Mouse (Mus musculus): ENCODE measurements around the gene Fam205a1. TPM values are rescaled to one million over a fixed set of nuclear protein-coding genes. Genes with fewer than 3 reads are reported as not detected.

Gene Fam205a1
- polyA plus RNA-seq, 1 experiment from 2014 or later: 0.15 TPM

Other genes starting within 250 kb of the Fam205a1 start
- not detected in 2 replicates for gene Gm10591, start 241.7 kb downstream of the Fam205a1 start, polyA plus RNA-seq (2016; fragmentation: Nextera tagmentation; extraction: Ambion mirVana)
- not detected in 2 replicates for gene Gm2564, start 224.2 kb downstream of the Fam205a1 start, polyA plus RNA-seq (2016; fragmentation: Nextera tagmentation; extraction: Ambion mirVana)
- gene Ccl27b, start 198.6 kb downstream of the Fam205a1 start, polyA plus RNA-seq (2016; fragmentation: Nextera tagmentation; extraction: Ambion mirVana): not detected in 2 replicates
- gene Il11ra2, start 192.0 kb downstream of the Fam205a1 start, polyA plus RNA-seq (2016; fragmentation: Nextera tagmentation; extraction: Ambion mirVana): not detected in 2 replicates
- gene 4930578G10Rik, start 118.3 kb downstream of the Fam205a1 start, polyA plus RNA-seq (2016; fragmentation: Nextera tagmentation; extraction: Ambion mirVana): not detected in 2 replicates
- not detected in 2 replicates for gene Ccl19, start 97.3 kb downstream of the Fam205a1 start, polyA plus RNA-seq (2016; fragmentation: Nextera tagmentation; extraction: Ambion mirVana)
- gene Ccl21a, start 79.9 kb downstream of the Fam205a1 start, polyA plus RNA-seq (2016; fragmentation: Nextera tagmentation; extraction: Ambion mirVana): 0.38 TPM in 1 of 2 replicates, not detected in the other
- gene Gm12394, start 2.9 kb upstream of the Fam205a1 start, polyA plus RNA-seq (2016; fragmentation: Nextera tagmentation; extraction: Ambion mirVana): 0.05 and 0.07 TPM in 2 replicates
- gene Fam205c, start 20.3 kb upstream of the Fam205a1 start, polyA plus RNA-seq (2016; fragmentation: Nextera tagmentation; extraction: Ambion mirVana): 0.24 and 0.33 TPM in 2 replicates
- gene Phf24, start 62.8 kb upstream of the Fam205a1 start, polyA plus RNA-seq (2016; fragmentation: Nextera tagmentation; extraction: Ambion mirVana): 0.18 and 0.26 TPM in 2 replicates
- gene Dnajb5, start 95.9 kb upstream of the Fam205a1 start, polyA plus RNA-seq (2016; fragmentation: Nextera tagmentation; extraction: Ambion mirVana): 0.94 and 1.2 TPM in 2 replicates
- 0.20 and 0.47 TPM in 2 replicates for gene 1700022I11Rik, start 115.7 kb upstream of the Fam205a1 start, polyA plus RNA-seq (2016; fragmentation: Nextera tagmentation; extraction: Ambion mirVana)
- 354 and 366 TPM in 2 replicates for gene Vcp, start 146.6 kb upstream of the Fam205a1 start, polyA plus RNA-seq (2016; fragmentation: Nextera tagmentation; extraction: Ambion mirVana)
- 12.3 and 13.6 TPM in 2 replicates for gene Fancg, start 156.6 kb upstream of the Fam205a1 start, polyA plus RNA-seq (2016; fragmentation: Nextera tagmentation; extraction: Ambion mirVana)
- 16.8 and 19.4 TPM in 2 replicates for gene Pigo, start 171.9 kb upstream of the Fam205a1 start, polyA plus RNA-seq (2016; fragmentation: Nextera tagmentation; extraction: Ambion mirVana)
- 280 and 292 TPM in 2 replicates for gene Stoml2, start 177.8 kb upstream of the Fam205a1 start, polyA plus RNA-seq (2016; fragmentation: Nextera tagmentation; extraction: Ambion mirVana)
- 28.9 and 32.2 TPM in 2 replicates for gene Fam214b, start 192.3 kb upstream of the Fam205a1 start, polyA plus RNA-seq (2016; fragmentation: Nextera tagmentation; extraction: Ambion mirVana)
- gene Unc13b, start 205.1 kb upstream of the Fam205a1 start, polyA plus RNA-seq (2016; fragmentation: Nextera tagmentation; extraction: Ambion mirVana): 0.91 and 1.2 TPM in 2 replicates